Mouse (Mus musculus): ENCODE data around the gene Mast4. TPM values are rescaled to one million over a fixed set of nuclear protein-coding genes. Genes with fewer than 3 reads are reported as not detected.

Gene Mast4
- polyA plus RNA-seq, 1 experiment from 2014 or later = 2.8 TPM

DNA sequence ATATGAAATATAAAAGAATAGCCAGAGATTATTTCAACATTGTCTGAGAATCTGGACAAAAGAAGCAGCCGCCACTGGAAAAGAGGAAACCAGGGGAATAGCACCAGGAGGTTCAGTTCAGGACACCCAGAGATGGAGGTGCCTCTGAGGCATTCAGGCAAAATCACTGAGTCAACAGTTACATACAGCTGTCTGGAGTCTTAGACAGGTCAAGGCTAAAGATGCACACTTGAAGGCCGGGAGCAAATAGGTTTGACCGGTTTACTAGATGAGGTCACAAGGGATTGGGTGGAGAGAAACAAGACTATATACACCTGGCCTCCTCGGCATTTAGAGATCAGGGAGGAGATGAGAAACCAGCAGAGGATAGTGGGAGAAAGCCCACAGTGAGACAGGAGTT is 127.1 kb downstream of the Mast4 start:
- no peaks in the 10 kb centered on the region for H3K4me1 ChIP-seq (ENCODE audit: insufficient read depth)
- ATAC-seq = no peak
- 72% methylated on average over 4 of the region's 4 CpGs for WGBS (ENCODE audit: insufficient replicate concordance)
- no peak overlapping the region for H3K4me2 ChIP-seq (ENCODE audit: low read depth, low read length)
- H3K36me3 ChIP-seq (replicated peaks; ENCODE audit: insufficient read depth, low read length) = no peaks in the 10 kb centered on the region
- no peaks in the 10 kb centered on the region for H3K9me3 ChIP-seq (ENCODE audit: low read length)
- H3K9ac ChIP-seq (replicated peaks) = no peak overlapping the region
- no peak overlapping the region for H3K4me3 ChIP-seq (ENCODE audit: low read depth, low read length)
- DNase-seq = no peak
- H3K27me3 ChIP-seq (ENCODE audit: insufficient read depth, low read length) = no peaks in the 10 kb centered on the region
- TF ChIP-seq EP300 (IDR thresholded peaks at IDR 0.05; ENCODE audit: low read depth) (no peak), CTCF (IDR thresholded peaks at IDR 0.05; ENCODE audit: low read depth) (no peak)
- no peak overlapping the region for H3K27ac ChIP-seq (ENCODE audit: low read depth)

DNA sequence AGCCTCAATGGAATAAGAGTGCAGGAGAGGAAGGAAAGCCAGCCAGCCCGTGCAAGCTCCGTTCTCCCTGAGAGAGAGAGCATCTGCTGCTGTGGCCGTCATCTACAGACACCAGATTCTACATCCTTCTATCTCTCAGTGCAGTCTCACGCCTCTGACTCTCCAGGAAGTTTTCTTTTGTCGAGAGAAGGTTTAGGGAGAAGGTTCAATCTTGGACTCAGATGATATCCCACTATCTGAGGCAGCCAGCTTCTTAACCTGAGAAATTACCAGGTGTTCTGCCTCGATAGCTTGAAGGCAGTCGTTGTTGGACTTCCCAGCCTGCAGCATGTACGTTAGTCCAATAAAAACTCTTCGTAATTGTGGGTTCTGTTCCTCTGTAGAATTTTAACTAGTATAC is 127.7 kb downstream of the Mast4 start:
- Histone ChIP-seq H3K4me1 (ENCODE audit: insufficient read depth) (no peaks in the 10 kb centered on the region), H3K27ac (ENCODE audit: low read depth) (no peak overlapping the region), H3K27me3 (ENCODE audit: insufficient read depth, low read length) (no peaks in the 10 kb centered on the region), H3K9me3 (ENCODE audit: low read length) (no peaks in the 10 kb centered on the region), H3K4me3 (ENCODE audit: low read depth, low read length) (no peak overlapping the region), H3K4me2 (ENCODE audit: low read depth, low read length) (no peak overlapping the region), H3K36me3 (replicated peaks; ENCODE audit: insufficient read depth, low read length) (no peaks in the 10 kb centered on the region), H3K9ac (replicated peaks) (no peak overlapping the region)
- no peak for DNase-seq
- no peak for ATAC-seq
- WGBS (ENCODE audit: insufficient replicate concordance) = 70% methylated on average over 9 of the region's 9 CpGs
- TF ChIP-seq EP300 (IDR thresholded peaks at IDR 0.05; ENCODE audit: low read depth) = no peak
- no peak for TF ChIP-seq CTCF (IDR thresholded peaks at IDR 0.05; ENCODE audit: low read depth)

- H3K27me3 ChIP-seq (ENCODE audit: insufficient read depth, low read length) = no peaks in the 10 kb centered on the region
- TF ChIP-seq CTCF (IDR thresholded peaks at IDR 0.05; ENCODE audit: low read depth) (no peak), EP300 (IDR thresholded peaks at IDR 0.05; ENCODE audit: low read depth) (no peak)
- WGBS (ENCODE audit: insufficient replicate concordance) = 74% methylated on average over 5 of the region's 5 CpGs
- no peak overlapping the region for H3K4me3 ChIP-seq (ENCODE audit: low read depth, low read length)
- H3K4me1 ChIP-seq (ENCODE audit: insufficient read depth) = no peaks in the 10 kb centered on the region
- no peak overlapping the region for H3K27ac ChIP-seq (ENCODE audit: low read depth)
- DNase-seq = no peak
- H3K9me3 ChIP-seq (ENCODE audit: low read length) = no peaks in the 10 kb centered on the region
- no peak for ATAC-seq
- H3K9ac ChIP-seq (replicated peaks) = no peak overlapping the region
- H3K36me3 ChIP-seq (replicated peaks; ENCODE audit: insufficient read depth, low read length) = no peaks in the 10 kb centered on the region
- H3K4me2 ChIP-seq (ENCODE audit: low read depth, low read length) = no peak overlapping the region
These were observed 129.1 kb downstream of the Mast4 start for GRCm38 (mm10) chr13:103205191-103205590.

DNA sequence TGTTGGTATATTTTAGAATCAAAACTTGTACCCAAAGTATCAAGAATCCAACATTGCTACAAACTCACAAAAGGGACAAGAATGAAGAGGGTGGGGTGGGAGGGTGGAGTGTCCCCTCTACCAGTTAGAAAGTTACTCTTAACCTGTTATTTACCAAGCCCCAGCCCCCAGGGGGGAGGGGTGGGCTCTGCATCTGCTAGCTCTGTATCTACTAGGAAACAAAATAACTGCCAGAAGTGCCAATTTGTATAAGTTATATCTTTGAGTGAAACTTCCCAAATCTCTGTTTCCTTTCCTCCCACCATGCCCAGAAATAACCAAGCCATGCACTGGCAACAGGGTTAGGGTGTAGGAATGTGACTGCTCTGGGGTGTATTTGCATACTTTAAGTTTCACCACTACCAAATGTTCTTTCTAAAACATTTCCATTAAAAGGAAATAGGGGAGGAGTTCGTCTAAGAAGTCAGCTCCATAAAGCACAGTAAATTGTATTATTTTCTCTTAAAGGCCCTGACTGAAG is 130.9 kb downstream of the Mast4 start:
- no peak overlapping the region for H3K4me3 ChIP-seq (ENCODE audit: low read depth, low read length)

DNA sequence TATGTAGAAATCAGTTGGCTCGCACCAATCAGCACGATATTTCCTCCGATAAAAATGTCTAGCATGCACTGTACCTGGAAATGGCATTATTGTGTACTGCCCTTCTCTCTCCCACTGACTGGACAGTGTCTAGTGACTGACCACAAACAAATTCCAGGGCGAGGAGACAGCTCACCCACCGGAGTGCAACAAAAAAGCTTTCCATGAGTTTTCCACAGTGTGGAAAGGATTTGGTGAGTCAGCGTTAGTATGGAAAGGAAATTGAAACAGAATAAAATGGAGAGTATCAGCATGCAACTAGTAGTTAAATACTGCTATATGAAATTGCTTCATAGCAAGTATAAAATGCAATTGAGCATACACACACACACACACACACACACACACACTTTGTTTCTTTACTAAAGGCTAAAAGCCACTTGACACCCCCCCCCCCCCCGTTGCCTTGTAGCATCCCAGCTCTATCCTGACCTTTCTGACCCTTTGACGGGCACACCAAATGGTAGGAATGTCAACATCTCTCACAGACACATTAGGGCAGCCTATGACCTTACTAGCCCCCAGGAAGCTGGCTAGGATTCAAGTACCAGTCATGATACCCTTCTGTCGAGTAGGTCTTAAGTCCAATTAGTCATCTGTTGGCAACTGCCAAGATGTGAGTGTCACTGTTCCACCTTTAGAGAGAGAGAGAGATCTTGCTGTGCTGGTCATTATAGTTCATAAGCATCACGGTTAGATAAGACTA is 133.1 kb downstream of the Mast4 start:
- Histone ChIP-seq H3K27ac (ENCODE audit: low read depth) (no peak overlapping the region), H3K9ac (replicated peaks) (no peak overlapping the region), H3K4me3 (ENCODE audit: low read depth, low read length) (no peak overlapping the region), H3K36me3 (replicated peaks; ENCODE audit: insufficient read depth, low read length) (no peaks in the 10 kb centered on the region), H3K9me3 (ENCODE audit: low read length) (no peaks in the 10 kb centered on the region), H3K27me3 (ENCODE audit: insufficient read depth, low read length) (no peaks in the 10 kb centered on the region), H3K4me1 (ENCODE audit: insufficient read depth) (no peaks in the 10 kb centered on the region), H3K4me2 (ENCODE audit: low read depth, low read length) (no peak overlapping the region)
- WGBS (ENCODE audit: insufficient replicate concordance) = 66% methylated on average over 10 of the region's 10 CpGs
- DNase-seq (no peak), ATAC-seq (no peak)
- no peak for TF ChIP-seq CTCF (IDR thresholded peaks at IDR 0.05; ENCODE audit: low read depth)

More for the DNA sequence above, 130.9 kb downstream of the Mast4 start:
- H3K9me3 ChIP-seq (ENCODE audit: low read length) = no peaks in the 10 kb centered on the region
- whole genome bisulfite sequencing (ENCODE audit: insufficient replicate concordance) = 46% methylated on average over 1 of the region's 1 CpGs
- TF ChIP-seq EP300 (IDR thresholded peaks at IDR 0.05; ENCODE audit: low read depth) (no peak), CTCF (IDR thresholded peaks at IDR 0.05; ENCODE audit: low read depth) (no peak)
- no peaks in the 10 kb centered on the region for H3K36me3 ChIP-seq (replicated peaks; ENCODE audit: insufficient read depth, low read length)
- no peak overlapping the region for H3K9ac ChIP-seq (replicated peaks)
- H3K4me2 ChIP-seq (ENCODE audit: low read depth, low read length) = no peak overlapping the region
- H3K27me3 ChIP-seq (ENCODE audit: insufficient read depth, low read length) = no peaks in the 10 kb centered on the region
- no peak for DNase-seq
- H3K4me1 ChIP-seq (ENCODE audit: insufficient read depth) = no peaks in the 10 kb centered on the region
- ATAC-seq = no peak
- H3K27ac ChIP-seq (ENCODE audit: low read depth) = no peak overlapping the region

DNA sequence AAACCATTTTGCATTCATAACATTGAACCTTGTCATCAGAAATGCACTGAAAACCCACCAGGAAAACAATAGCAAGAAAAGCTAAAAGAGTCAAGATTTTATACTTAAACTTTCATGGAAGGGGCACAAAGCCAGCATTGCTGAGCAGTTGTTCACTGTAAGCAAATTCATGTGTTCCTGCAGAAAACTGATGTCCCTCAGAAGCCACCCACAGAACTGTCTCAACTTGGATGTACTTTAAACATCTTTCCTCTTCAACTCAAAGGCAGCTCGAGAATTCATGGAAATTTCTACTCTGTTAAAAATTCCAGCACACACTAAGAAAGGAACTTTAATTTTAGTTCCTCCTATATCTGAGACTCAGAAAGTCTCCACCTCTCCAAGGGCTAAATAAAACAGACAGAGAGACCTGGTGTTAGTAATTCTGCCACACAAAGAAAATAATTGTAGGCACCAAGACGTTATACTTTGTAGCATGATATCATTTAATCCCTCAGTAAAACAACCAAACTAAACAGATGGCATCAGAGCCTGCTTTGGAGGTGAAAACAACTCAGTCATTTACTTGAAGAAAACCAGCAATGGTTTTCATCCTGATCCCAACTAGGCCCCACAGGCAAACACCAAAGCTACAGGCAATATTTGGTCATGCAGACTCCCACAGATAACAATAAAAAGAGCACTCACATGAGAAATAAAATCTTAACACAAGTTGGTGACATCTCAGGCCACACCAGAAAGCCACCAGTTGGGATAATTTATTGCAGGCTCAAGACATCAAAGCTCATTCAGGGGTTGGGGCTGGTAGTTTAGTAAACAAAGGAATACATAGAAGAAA is 134.3 kb downstream of the Mast4 start:
- 37% methylated on average over 2 of the region's 2 CpGs for WGBS (ENCODE audit: insufficient replicate concordance)
- no peaks in the 10 kb centered on the region for H3K36me3 ChIP-seq (replicated peaks; ENCODE audit: insufficient read depth, low read length)

More for the DNA sequence above, 134.3 kb downstream of the Mast4 start:
- no peak overlapping the region for H3K27ac ChIP-seq (ENCODE audit: low read depth)
- DNase-seq (no peak), ATAC-seq (no peak)
- no peak overlapping the region for H3K4me3 ChIP-seq (ENCODE audit: low read depth, low read length)
- no peaks in the 10 kb centered on the region for H3K9me3 ChIP-seq (ENCODE audit: low read length)
- no peaks in the 10 kb centered on the region for H3K27me3 ChIP-seq (ENCODE audit: insufficient read depth, low read length)
- H3K9ac ChIP-seq (replicated peaks) = no peak overlapping the region
- H3K4me1 ChIP-seq (ENCODE audit: insufficient read depth) = no peaks in the 10 kb centered on the region
- H3K4me2 ChIP-seq (ENCODE audit: low read depth, low read length) = no peak overlapping the region
- no peak for TF ChIP-seq EP300 (IDR thresholded peaks at IDR 0.05; ENCODE audit: low read depth)
- TF ChIP-seq CTCF (IDR thresholded peaks at IDR 0.05; ENCODE audit: low read depth) = no peak
